Mouse (Mus musculus): ENCODE measurements around the gene Cd300c.

GRCm38 (mm10) chr11:114965182-114965828 is 3.7 kb downstream of the Cd300c start:
- TF ChIP-seq CTCF (IDR thresholded peaks at IDR 0.05; ENCODE audit: extremely low read depth, insufficient read depth, low read length), result no peak
- no peak for TF ChIP-seq POLR2A (IDR thresholded peaks at IDR 0.05; ENCODE audit: extremely low read depth, insufficient read depth, low read length)

Data from cortical plate, adult 2 months (tissue).